Mouse (Mus musculus): Measurements from ENCODE around the gene Polr2m.
"Not testable (repeated sequence)": the region's sequence is repeated elsewhere in the genome, so short reads cannot be mapped to it uniquely, and the experiment has no call there.

Polr2m gene

GRCm38 (mm10) chr9:71485475-71486094 is at the start of gene Polr2m:
Gene Polr2m, minus strand, starts transcription at chr9:71485935.
- DNase-seq (ENCODE audit: low read depth) = peak; percentile 93

- DNase-seq (ENCODE audit: low read depth) = no peak
Measured at GRCm38 (mm10) chr9:71535036-71535435, 49.3 kb upstream of the Polr2m start.

- DNase-seq (ENCODE audit: low read depth) = no peak
Measured at GRCm38 (mm10) chr9:71529960-71530359, 44.2 kb upstream of the Polr2m start.

- no peak for DNase-seq (ENCODE audit: low read depth)
Measured at GRCm38 (mm10) chr9:71527438-71527837, 41.7 kb upstream of the Polr2m start.

GRCm38 (mm10) chr9:71523901-71524300 is 38.2 kb upstream of the Polr2m start:
- no peak for DNase-seq (ENCODE audit: low read depth)

GRCm38 (mm10) chr9:71519836-71520235 is 34.1 kb upstream of the Polr2m start:
- no peak for DNase-seq (ENCODE audit: low read depth)

- DNase-seq (ENCODE audit: low read depth) = no peak
Measured at GRCm38 (mm10) chr9:71517487-71517886, 31.8 kb upstream of the Polr2m start.

GRCm38 (mm10) chr9:71515862-71516261 is 30.1 kb upstream of the Polr2m start:
- DNase-seq (ENCODE audit: low read depth) = peak; percentile 4

- no peak for DNase-seq (ENCODE audit: low read depth)
Measured at GRCm38 (mm10) chr9:71513566-71513965, 27.8 kb upstream of the Polr2m start.

- no peak for DNase-seq (ENCODE audit: low read depth)
Measured at GRCm38 (mm10) chr9:71512899-71513298, 27.2 kb upstream of the Polr2m start.

- DNase-seq (ENCODE audit: low read depth) = no peak
Measured at GRCm38 (mm10) chr9:71498391-71499182, 12.9 kb upstream of the Polr2m start.

- no peak for DNase-seq (ENCODE audit: low read depth)
Measured at GRCm38 (mm10) chr9:71496637-71497036, 10.9 kb upstream of the Polr2m start.

GRCm38 (mm10) chr9:71493771-71494170 is 8.0 kb upstream of the Polr2m start:
- DNase-seq (ENCODE audit: low read depth) = no peak

GRCm38 (mm10) chr9:71492296-71493025 is 6.7 kb upstream of the Polr2m start:
- DNase-seq (ENCODE audit: low read depth) = no peak

GRCm38 (mm10) chr9:71490076-71490475 is 4.3 kb upstream of the Polr2m start:
- no peak for DNase-seq (ENCODE audit: low read depth)

- DNase-seq (ENCODE audit: low read depth) = no peak
Measured at GRCm38 (mm10) chr9:71486127-71486526, 392 bp upstream of the Polr2m start.

GRCm38 (mm10) chr9:71484871-71485474 is 762 bp downstream of the Polr2m start:
- DNase-seq (ENCODE audit: low read depth) = no peak

GRCm38 (mm10) chr9:71483872-71484271 is 1.9 kb downstream of the Polr2m start:
- not testable (repeated sequence) for DNase-seq (ENCODE audit: low read depth)

GRCm38 (mm10) chr9:71480305-71480704 is 5.4 kb downstream of the Polr2m start:
- DNase-seq (ENCODE audit: low read depth) = no peak

- no peak for DNase-seq (ENCODE audit: low read depth)
Measured at GRCm38 (mm10) chr9:71479413-71479812, 6.3 kb downstream of the Polr2m start.

GRCm38 (mm10) chr9:71478596-71478995 is 7.1 kb downstream of the Polr2m start:
- no peak for DNase-seq (ENCODE audit: low read depth)

GRCm38 (mm10) chr9:71476601-71477000 is 9.1 kb downstream of the Polr2m start:
- no peak for DNase-seq (ENCODE audit: low read depth)

Data from 416B (cell line).